Mouse (Mus musculus): ENCODE measurements around the gene Mapre1.

DNA sequence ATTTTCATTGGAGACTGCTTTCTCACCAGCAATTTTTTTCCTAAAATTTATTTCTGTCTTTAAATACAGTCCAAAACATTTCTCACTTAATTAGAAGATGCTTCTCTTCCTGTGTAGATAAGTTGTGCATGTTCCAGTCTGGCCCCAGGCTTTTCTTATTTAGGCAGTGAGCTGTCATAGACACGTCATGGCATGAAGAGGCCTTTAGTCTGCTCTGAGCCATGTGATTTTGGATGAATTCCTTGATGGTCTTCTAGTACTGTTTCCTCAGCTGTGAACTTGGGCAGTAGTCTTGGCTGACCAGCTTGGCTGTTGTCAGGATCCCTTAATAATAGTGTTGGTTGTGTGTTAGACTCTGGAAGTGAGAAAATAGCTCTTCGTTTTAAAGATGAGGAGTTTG is 9.3 kb downstream of the Mapre1 start:
- TF ChIP-seq CTCF (IDR thresholded peaks at IDR 0.05; ENCODE audit: insufficient read depth, low read length) (no peak), POLR2A (IDR thresholded peaks at IDR 0.05; ENCODE audit: borderline replicate concordance, extremely low read depth, low read depth, low read length) (no peak)

Data from lung, adult 2 months (tissue).